Mouse (Mus musculus) heart, postnatal 4 days (tissue): ENCODE measurements around the gene Pramel1. TPM values are rescaled to one million over a fixed set of nuclear protein-coding genes. Genes with fewer than 3 reads are reported as not detected.
"Not testable (repeated sequence)": the region's sequence is repeated elsewhere in the genome, so short reads cannot be mapped to it uniquely, and the experiment has no call there.

Source experiments
- DNase-seq: peaks from one replicate; pipeline ENCODE4 v3.0.0; 2021
- total RNA-seq, 2 experiments: library from RNA; stranded (reverse); gene quantifications; 2 replicates each; pipeline ENCODE4 v1.2.3; 2021

Pramel1 gene
- not detected for total RNA-seq

DNA sequence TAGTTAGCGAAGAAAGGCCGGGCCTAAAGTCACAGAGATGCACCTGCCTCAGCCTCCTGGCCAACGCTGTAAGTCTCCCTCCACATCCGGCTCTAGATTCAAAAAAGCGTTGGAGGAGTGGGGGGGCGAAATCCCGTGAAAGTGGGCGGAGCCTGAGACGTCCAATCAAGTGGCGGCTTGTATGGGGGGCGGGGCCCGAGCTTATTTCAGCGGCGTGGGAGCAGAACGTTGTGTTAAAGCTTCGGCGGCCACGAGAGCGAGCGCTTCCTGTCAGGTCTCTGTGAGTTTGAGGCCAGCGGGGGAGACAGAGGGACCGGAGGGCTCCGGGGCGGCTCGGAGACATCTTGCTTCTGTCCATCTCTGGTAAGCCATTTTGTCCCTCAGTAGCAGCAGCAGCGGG is at the start of gene Pramel1:
Pramel1 (plus strand) TSS at position 248 of the 400 bp plus-strand sequence.
- DNase-seq = no peak

- DNase-seq = not testable (repeated sequence)
Measured at GRCm38 (mm10) chr4:143345491-143345890, 48.7 kb upstream of the Pramel1 start.

DNA sequence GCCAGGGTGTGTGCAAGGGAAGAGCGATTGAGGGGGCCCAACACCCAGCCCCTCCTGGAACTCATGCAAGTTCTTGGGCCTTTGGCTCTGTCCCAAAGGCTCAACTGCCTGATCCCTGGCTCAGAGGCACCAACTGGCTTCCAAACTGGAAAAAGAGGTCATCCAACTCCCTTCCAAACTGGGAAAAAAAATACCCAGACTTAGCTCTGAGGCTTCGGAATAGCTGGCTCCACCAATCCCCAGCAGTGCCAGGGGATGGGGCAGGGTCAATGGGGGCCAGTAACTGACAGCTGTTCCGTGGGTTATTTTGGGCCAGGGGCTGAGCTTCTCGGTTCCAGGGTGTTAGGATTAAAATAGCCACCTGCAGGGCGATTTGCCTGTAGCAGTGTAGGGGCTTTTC is 45.5 kb upstream of the Pramel1 start:
- no peak for DNase-seq

DNA sequence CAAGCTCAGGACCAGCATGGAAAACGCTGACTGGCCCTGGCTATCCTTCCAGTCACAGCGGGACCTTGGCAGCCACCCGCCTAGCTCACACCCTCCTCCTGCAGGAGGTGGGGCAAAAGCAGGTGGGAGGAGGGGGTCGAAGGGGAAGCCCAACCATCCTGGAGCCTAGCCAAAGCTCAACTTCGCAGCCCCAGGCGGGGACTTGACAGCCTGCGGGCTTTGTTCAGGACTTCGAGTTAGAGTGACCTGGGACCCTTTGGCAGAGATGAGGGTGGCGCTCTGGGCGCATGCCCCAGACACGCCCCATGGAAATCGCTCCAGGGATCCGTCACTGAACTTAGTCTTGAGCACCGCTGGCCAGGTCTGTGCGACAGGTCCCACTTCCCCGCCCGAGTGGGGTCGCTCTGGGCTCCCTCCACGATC is 44.7 kb upstream of the Pramel1 start, which contains the start of gene Lrrc38:
Lrrc38 (plus strand) TSS at position 274 of the 423 bp plus-strand sequence.
- DNase-seq = peak; percentile 21

DNA sequence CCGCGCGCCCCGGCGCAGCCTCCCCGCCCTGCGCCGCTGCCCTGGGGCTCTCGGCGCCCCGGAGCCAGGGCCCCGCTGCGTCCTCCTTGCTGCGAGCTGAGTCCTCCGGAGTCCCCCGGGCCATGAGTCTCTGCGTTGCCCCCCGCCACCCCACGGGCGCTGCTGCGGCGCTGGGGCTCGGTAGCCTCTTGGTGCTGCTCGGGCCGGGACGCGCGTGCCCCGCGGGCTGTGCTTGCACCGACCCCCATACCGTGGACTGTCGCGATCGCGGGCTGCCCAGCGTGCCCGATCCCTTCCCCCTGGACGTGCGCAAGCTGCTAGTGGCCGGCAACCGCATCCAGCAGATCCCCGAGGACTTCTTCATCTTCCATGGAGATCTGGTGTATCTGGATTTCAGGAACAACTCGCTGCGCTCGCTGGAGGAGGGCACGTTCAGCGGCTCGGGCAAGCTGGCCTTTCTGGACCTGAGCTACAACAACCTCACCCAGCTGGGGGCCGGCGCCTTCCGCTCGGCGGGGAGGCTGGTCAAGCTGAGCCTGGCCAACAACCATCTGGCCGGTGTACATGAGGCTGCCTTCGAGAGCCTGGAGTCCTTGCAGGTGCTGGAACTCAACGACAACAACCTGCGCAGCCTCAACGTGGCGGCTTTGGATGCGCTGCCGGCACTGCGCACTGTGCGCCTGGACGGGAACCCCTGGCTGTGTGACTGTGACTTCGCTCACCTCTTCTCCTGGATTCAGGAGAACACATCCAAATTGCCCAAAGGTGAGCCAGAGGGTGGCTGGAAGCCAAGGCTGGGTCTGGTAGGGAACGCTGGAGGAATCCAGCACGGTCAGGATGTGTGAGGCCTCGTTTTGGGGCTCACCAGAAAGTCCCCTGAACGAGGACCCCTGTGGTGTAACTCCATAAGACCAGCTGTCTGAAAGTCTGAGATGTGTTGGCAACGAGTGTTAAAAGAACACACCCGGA is 43.9 kb upstream of the Pramel1 start:
- DNase-seq = no peak

DNA sequence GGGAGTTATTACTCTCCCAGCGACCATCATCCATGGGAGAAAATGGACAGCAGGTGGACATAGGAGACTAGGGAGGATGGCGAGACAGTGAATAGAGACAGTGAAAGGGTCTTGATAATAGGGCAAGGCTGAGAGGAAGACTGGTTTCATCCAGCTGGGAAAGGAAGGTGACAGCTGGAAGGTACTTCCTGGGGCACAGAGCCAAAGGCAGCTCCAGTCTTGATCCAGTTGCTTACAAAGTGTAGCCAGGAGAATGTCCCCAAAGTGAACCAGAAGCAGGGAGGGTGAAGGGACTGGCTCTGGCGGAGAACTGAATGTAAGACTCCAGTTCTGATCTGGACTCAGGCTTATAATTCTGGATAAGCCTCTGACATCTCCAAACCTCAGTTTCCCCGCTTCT is 41.9 kb upstream of the Pramel1 start:
- DNase-seq = no peak

GRCm38 (mm10) chr4:143361520-143361919 is 32.7 kb upstream of the Pramel1 start:
- no peak for DNase-seq

- no peak for DNase-seq
Measured at GRCm38 (mm10) chr4:143366415-143367041, 27.7 kb upstream of the Pramel1 start.

GRCm38 (mm10) chr4:143379480-143379879 is 14.7 kb upstream of the Pramel1 start:
- no peak for DNase-seq

GRCm38 (mm10) chr4:143379931-143380715 is 14.1 kb upstream of the Pramel1 start:
- no peak for DNase-seq

DNA sequence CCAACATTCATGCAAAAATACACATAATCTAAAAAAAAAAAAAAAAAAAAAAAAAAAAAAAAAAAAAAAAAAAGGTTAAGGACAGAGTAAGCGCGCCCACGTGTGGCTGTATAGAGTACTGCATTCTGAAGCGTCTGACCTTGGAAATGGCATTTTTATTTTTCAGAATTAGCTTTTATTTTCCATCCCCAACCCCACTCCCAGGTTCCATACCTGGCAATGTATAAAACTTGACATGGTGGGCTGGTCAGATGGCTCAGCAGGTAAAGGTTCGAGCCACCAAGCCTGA is 13.6 kb upstream of the Pramel1 start:
- peak; percentile 51 for DNase-seq

DNA sequence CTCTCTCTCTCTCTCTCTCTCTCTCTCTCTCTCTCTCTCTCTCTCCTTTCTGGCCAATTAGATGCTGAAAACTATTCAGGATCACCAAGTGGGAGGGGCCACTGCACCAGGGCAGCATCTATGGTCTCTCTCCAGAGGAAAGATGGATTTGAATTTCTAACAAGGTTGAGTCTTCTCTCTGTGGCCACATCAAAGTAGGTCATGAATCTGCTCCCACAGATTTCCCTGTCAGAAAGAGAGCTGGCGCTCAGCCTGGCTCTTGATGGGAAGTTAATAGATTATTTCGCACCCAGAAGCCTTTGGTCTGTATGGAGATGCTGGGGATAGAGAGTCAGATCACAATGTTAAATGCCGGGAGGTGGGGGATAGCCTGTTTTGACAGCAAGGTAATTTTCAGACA is 12.1 kb upstream of the Pramel1 start:
- no peak for DNase-seq

DNA sequence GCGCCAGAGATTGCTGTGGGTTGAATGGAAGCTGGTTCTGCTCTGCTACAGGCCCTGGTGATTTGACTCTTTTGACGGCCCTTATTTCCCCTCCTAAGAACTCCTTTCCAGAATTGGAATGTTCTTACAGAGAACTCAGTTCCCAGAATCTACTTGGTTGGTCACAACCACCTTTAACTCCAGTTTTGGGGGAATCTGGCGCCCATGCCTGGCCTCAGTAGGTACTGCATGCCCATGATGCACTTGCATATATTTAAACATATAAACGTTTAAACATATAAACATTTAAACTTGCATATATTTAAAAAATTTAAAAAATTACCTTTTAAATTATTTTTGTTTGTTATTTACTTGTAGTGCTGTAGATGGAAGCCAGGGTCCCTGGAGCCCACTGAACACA is 10.6 kb upstream of the Pramel1 start:
- DNase-seq = peak; percentile 12

DNA sequence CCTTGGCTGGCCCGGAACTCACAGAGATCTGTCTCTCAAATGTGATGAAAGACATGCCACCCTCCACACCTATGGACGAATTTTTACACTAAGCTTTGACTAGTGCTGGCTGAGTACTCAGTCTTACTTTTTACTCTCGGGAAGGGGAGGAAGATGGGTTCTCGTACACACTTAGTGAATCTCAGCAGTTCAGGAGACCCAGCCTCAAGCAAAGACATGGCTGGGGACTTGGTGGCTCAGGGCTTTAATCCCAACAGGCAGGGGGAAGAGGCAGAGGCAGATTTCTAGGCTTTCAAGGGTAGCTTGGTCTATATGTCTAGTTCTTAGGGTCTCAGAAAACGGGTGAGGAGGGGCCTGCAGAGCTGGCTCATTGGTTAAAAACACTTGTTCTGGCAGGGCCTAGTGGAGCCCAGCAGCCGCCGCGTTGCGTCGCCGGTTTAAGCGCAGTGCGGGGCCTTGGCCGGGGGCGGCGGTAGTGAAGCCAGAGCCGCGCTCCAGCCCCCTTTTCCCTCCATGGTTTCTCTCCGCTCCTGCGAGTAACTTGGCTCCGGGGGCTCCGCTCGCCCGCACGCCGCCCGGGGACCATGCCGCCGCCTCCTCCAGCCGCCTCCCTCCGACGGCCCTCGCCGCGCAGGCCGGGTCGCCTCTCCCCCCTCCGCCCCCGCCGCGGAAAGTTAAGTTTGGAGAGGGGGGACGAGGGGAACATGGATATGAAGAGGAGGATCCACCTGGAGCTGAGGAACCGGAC is 5.1 kb upstream of the Pramel1 start:
- DNase-seq = peak; percentile 63

- DNase-seq = no peak
Measured at GRCm38 (mm10) chr4:143411566-143412218, 17.5 kb downstream of the Pramel1 start.

DNA sequence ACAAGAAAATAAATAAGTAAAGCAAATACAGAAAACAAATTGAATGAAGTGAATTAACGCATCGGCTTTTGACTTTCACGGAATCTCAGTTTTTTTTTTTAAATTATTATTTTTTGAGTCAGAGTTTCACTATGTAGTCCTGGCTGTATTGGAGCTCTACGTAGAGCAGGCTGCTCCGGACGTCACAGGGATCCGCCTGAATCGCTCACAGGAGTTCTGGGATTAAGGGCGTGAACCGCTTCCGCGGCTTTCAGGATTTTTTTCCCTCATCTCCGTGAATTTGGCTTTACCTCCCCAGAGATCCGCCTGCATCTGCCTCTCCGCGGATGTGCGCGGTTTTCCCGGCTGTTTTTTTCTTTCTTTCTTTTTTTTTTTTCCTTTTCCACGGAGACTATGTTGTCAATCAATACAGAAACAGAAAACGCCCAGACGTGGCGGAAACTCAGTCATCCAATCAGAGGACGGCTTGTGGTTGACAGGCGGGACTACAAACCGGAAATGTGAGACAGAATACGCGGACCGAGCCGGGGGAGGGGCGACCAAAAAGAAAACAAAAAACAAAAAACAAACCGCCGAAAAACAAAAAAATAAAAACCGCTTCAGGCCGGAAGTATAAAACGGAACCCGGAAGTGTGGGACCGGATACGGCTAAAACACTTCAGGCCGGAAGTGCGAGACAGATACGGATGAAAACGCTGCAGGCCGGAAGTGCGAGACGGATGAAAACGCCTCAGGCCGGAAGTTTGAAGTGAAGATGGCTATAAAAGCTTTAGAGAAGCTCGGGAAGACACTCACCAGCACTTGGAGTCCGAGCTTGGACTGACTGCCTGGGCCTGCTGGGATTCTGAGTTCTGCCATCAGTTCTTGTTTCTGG is 18.2 kb downstream of the Pramel1 start, which contains the start of gene Pramef8:
Pramef8 (plus strand) TSS at position 208 of the 874 bp plus-strand sequence.
- peak; percentile 93 for DNase-seq

- no peak for DNase-seq
Measured at GRCm38 (mm10) chr4:143413621-143414020, 19.4 kb downstream of the Pramel1 start.

DNA sequence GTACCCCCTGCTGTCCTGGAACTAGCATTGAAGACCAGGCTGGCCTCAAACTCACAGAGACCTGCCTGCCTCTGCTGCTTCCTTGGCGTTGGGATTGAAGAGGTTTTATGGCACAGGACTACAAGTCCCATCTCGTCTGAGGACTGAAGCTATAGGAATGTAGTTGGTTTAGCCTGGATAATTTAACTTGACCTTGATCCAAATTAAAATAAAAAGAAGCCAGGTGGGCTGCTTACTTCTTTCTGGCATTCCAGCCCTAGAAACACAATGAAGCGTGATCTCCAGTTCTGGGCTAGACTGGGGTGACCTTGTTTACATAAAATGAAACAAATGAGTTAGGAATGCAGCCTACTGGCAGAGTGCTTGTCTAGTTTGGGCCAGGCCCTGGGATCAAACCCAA is 19.9 kb downstream of the Pramel1 start:
- DNase-seq = no peak

GRCm38 (mm10) chr4:143426770-143427169 is 32.5 kb downstream of the Pramel1 start:
- DNase-seq = peak; percentile 14
